Mouse (Mus musculus) myocyte (in vitro differentiated cells): ENCODE measurements around the gene Dip2c. TPM values are rescaled to one million over a fixed set of nuclear protein-coding genes. Genes with fewer than 3 reads are reported as not detected.

Experiments used
- H3K27me3 ChIP-seq: one replicate; pipeline ENCODE4 v1.6.1; 2011; ENCODE audit not compliant: control insufficient read depth, insufficient read depth, insufficient read length
- H3K36me3 ChIP-seq: one replicate; pipeline ENCODE4 v1.6.1; 2011; ENCODE audit not compliant: control insufficient read depth, insufficient read depth
- H3K4me2 ChIP-seq: one replicate; pipeline ENCODE4 v1.6.1; 2011; ENCODE audit warnings: low read depth, control low read depth
- H3K4me3 ChIP-seq: one replicate; pipeline ENCODE4 v1.5.1; 2011; ENCODE audit warnings: mild to moderate bottlenecking, control low read depth, moderate library complexity
- H3K79me2 ChIP-seq: one replicate; pipeline ENCODE4 v1.6.1; 2011; ENCODE audit not compliant: control insufficient read depth, insufficient read depth
- H3ac ChIP-seq: one replicate; pipeline ENCODE4 v1.6.1; 2011; ENCODE audit not compliant: control insufficient read depth, insufficient read length
- CEBPB ChIP-seq: IDR thresholded peaks from 2 replicates; pipeline ENCODE4 v1.6.1; 2011; ENCODE audit warnings: mild to moderate bottlenecking, moderate library complexity; ENCODE audit not compliant: poor library complexity, insufficient read depth, severe bottlenecking
- E2F4 ChIP-seq: IDR thresholded peaks from one replicate; pipeline ENCODE4 v1.6.1; 2011; ENCODE audit warnings: mild to moderate bottlenecking, control low read depth, moderate library complexity; ENCODE audit not compliant: insufficient read depth
- MAX ChIP-seq: IDR thresholded peaks from one replicate; pipeline ENCODE4 v1.6.1; 2011; ENCODE audit warnings: low read depth, mild to moderate bottlenecking, control low read depth
- MYOD1 ChIP-seq, 3 experiments: IDR thresholded peaks; one replicate each; pipeline ENCODE4 v1.6.1; 2011; ENCODE audit warnings: control low read depth in 2 of 3, low read depth in 2 of 3, mild to moderate bottlenecking in 2 of 3, moderate library complexity in 1 of 3; ENCODE audit not compliant: insufficient read length in 2 of 3, control insufficient read depth in 1 of 3
- MYOG ChIP-seq, 3 experiments: IDR thresholded peaks; one replicate each; pipeline ENCODE4 v1.6.1; 2011; ENCODE audit warnings: control low read depth in 2 of 3, low read depth in 2 of 3, mild to moderate bottlenecking in 2 of 3; ENCODE audit not compliant: insufficient read length in 2 of 3, control insufficient read depth in 1 of 3, insufficient read depth in 1 of 3
- POLR2A ChIP-seq: IDR thresholded peaks from one replicate; pipeline ENCODE4 v1.6.1; 2011; ENCODE audit warnings: low read depth, mild to moderate bottlenecking, control low read depth, moderate library complexity; ENCODE audit not compliant: insufficient read length
- POLR2AphosphoS2 ChIP-seq: IDR thresholded peaks from one replicate; pipeline ENCODE4 v1.6.1; 2011; ENCODE audit warnings: low read depth, control low read depth; ENCODE audit not compliant: insufficient read length
- REST ChIP-seq: IDR thresholded peaks from one replicate; pipeline ENCODE4 v1.6.1; 2011; ENCODE audit warnings: mild to moderate bottlenecking, control low read depth, moderate library complexity; ENCODE audit not compliant: insufficient read depth, insufficient read length
- SRF ChIP-seq: IDR thresholded peaks from one replicate; pipeline ENCODE4 v1.6.1; 2011; ENCODE audit warnings: low read depth; ENCODE audit not compliant: control insufficient read depth, insufficient read length
- TCF12 ChIP-seq: IDR thresholded peaks from one replicate; pipeline ENCODE4 v1.6.1; 2011; ENCODE audit warnings: mild to moderate bottlenecking, control low read depth; ENCODE audit not compliant: poor library complexity, insufficient read depth, severe bottlenecking
- TCF3 ChIP-seq: IDR thresholded peaks from one replicate; pipeline ENCODE4 v1.6.1; 2011; ENCODE audit warnings: low read depth, control low read depth; ENCODE audit not compliant: insufficient read length
- USF1 ChIP-seq: IDR thresholded peaks from one replicate; pipeline ENCODE4 v1.6.1; 2011; ENCODE audit warnings: low read depth, mild to moderate bottlenecking, control low read depth, moderate library complexity
- polyA plus RNA-seq: library from polyadenylated mRNA; unstranded; fragments of >200 nt; fragmentation: generic; extraction: Trizol; gene quantifications from one replicate; pipeline ENCODE4 v1.2.1, GENCODE M21; 2012; ENCODE audit warnings: missing spikeins

Dip2c gene
- polyA plus RNA-seq, 1 experiment, result 17.8 TPM

- no peak for TF ChIP-seq E2F4
- Histone ChIP-seq H3K79me2 (no peaks in the 10 kb centered on the region), H3ac (no peak overlapping the region), H3K36me3 (peaks cover 13% of the 10 kb centered on the region), H3K4me3 (no peak overlapping the region), H3K4me2 (no peak overlapping the region), H3K27me3 (no peaks in the 10 kb centered on the region)
Observed at GRCm38 (mm10) chr13:9601350-9601749, 325.0 kb downstream of the Dip2c start.

- Histone ChIP-seq H3K4me3 (no peak overlapping the region), H3ac (no peak overlapping the region), H3K27me3 (no peaks in the 10 kb centered on the region), H3K4me2 (no peak overlapping the region), H3K79me2 (no peaks in the 10 kb centered on the region), H3K36me3 (peaks cover 25% of the 10 kb centered on the region)
- TF ChIP-seq MYOG (IDR thresholded peaks at IDR 0.05; ENCODE audit: control insufficient read depth in 1 of 3, insufficient read depth in 1 of 3, insufficient read length in 2 of 3, low read depth in 2 of 3) (no peak), USF1 (no peak), SRF (no peak), MYOD1 (IDR thresholded peaks at IDR 0.05; ENCODE audit: control insufficient read depth in 1 of 3, insufficient read length in 2 of 3, low read depth in 2 of 3) (no peak), MAX (no peak), POLR2A (no peak), REST (no peak), E2F4 (no peak), TCF3 (no peak), TCF12 (no peak), POLR2AphosphoS2 (no peak), CEBPB (no peak)
Observed at GRCm38 (mm10) chr13:9611229-9611628, 334.9 kb downstream of the Dip2c start.

- H3K4me3 ChIP-seq, result no peak overlapping the region
- H3ac ChIP-seq, result no peak overlapping the region
- H3K79me2 ChIP-seq, result no peaks in the 10 kb centered on the region
- no peak overlapping the region for H3K4me2 ChIP-seq
- TF ChIP-seq POLR2A (no peak), TCF3 (no peak), USF1 (no peak), TCF12 (no peak), MAX (no peak)
- H3K27me3 ChIP-seq, result no peaks in the 10 kb centered on the region
- H3K36me3 ChIP-seq, result peaks cover 12% of the 10 kb centered on the region
Observed at GRCm38 (mm10) chr13:9632684-9633083, 356.4 kb downstream of the Dip2c start.

- H3K4me2 ChIP-seq, result no peak overlapping the region
- no peak overlapping the region for H3ac ChIP-seq
- no peaks in the 10 kb centered on the region for H3K27me3 ChIP-seq
- no peak for TF ChIP-seq REST
- no peak for TF ChIP-seq POLR2A
- no peak for TF ChIP-seq POLR2AphosphoS2
- TF ChIP-seq CEBPB, result no peak
- no peak for TF ChIP-seq E2F4
- no peak for TF ChIP-seq MAX
- TF ChIP-seq TCF12, result no peak
- TF ChIP-seq MYOG (IDR thresholded peaks at IDR 0.05; ENCODE audit: control insufficient read depth in 1 of 3, insufficient read depth in 1 of 3, insufficient read length in 2 of 3, low read depth in 2 of 3), result no peak
- TF ChIP-seq MYOD1 (IDR thresholded peaks at IDR 0.05; ENCODE audit: control insufficient read depth in 1 of 3, insufficient read length in 2 of 3, low read depth in 2 of 3), result no peak
- no peak for TF ChIP-seq TCF3
- no peak for TF ChIP-seq SRF
- no peak for TF ChIP-seq USF1
- peaks cover 14% of the 10 kb centered on the region for H3K36me3 ChIP-seq
- H3K4me3 ChIP-seq, result no peak overlapping the region
- H3K79me2 ChIP-seq, result no peaks in the 10 kb centered on the region
Observed at GRCm38 (mm10) chr13:9635951-9636350, 359.6 kb downstream of the Dip2c start.

- no peaks in the 10 kb centered on the region for H3K27me3 ChIP-seq
- no peaks in the 10 kb centered on the region for H3K79me2 ChIP-seq
- H3K4me3 ChIP-seq, result no peak overlapping the region
- TF ChIP-seq SRF (no peak), TCF3 (no peak), POLR2A (no peak), E2F4 (no peak), USF1 (no peak), MYOG (IDR thresholded peaks at IDR 0.05; ENCODE audit: control insufficient read depth in 1 of 3, insufficient read depth in 1 of 3, insufficient read length in 2 of 3, low read depth in 2 of 3) (no peak), POLR2AphosphoS2 (no peak), CEBPB (no peak), MAX (no peak)
- no peak overlapping the region for H3K4me2 ChIP-seq
- H3ac ChIP-seq, result no peak overlapping the region
- peaks cover 14% of the 10 kb centered on the region for H3K36me3 ChIP-seq
Observed at GRCm38 (mm10) chr13:9636505-9636904, 360.2 kb downstream of the Dip2c start.
